Mouse (Mus musculus): ENCODE measurements around the gene Syt13. TPM values are rescaled to one million over a fixed set of nuclear protein-coding genes. Genes with fewer than 3 reads are reported as not detected.

Gene Syt13
- polyA plus RNA-seq, 1 experiment from 2014 or later = 1.2 TPM

GRCm38 (mm10) chr2:92903650-92904049 is 11.2 kb upstream of the Syt13 start:
- H3K9me3 ChIP-seq = no peaks in the 10 kb centered on the region
- peaks cover 17% of the 10 kb centered on the region for H3K27me3 ChIP-seq (ENCODE audit: insufficient read depth, poor library complexity, severe bottlenecking)
- no peak for DNase-seq (ENCODE audit: low spot score)
- no peak overlapping the region for H3K4me3 ChIP-seq
- 77% methylated on average over 13 of the region's 13 CpGs for WGBS
- no peaks in the 10 kb centered on the region for H3K4me1 ChIP-seq
- no peaks in the 10 kb centered on the region for H3K36me3 ChIP-seq
- H3K27ac ChIP-seq = no peak overlapping the region

GRCm38 (mm10) chr2:92904307-92904859 is 10.5 kb upstream of the Syt13 start:
- DNase-seq (ENCODE audit: low spot score) = no peak
- peaks cover 17% of the 10 kb centered on the region for H3K27me3 ChIP-seq (ENCODE audit: insufficient read depth, poor library complexity, severe bottlenecking)
- WGBS = 27% methylated on average over 8 of the region's 8 CpGs
- no peak overlapping the region for H3K4me3 ChIP-seq
- H3K9me3 ChIP-seq = no peaks in the 10 kb centered on the region
- no peaks in the 10 kb centered on the region for H3K4me1 ChIP-seq
- no peaks in the 10 kb centered on the region for H3K36me3 ChIP-seq
- no peak overlapping the region for H3K27ac ChIP-seq

- H3K4me1 ChIP-seq = peaks cover 12% of the 10 kb centered on the region
- DNase-seq (ENCODE audit: low spot score) = no peak
- H3K9me3 ChIP-seq = no peaks in the 10 kb centered on the region
- no peak overlapping the region for H3K27ac ChIP-seq
- H3K4me3 ChIP-seq = no peak overlapping the region
- H3K27me3 ChIP-seq (ENCODE audit: insufficient read depth, poor library complexity, severe bottlenecking) = peaks cover 46% of the 10 kb centered on the region
- no peaks in the 10 kb centered on the region for H3K36me3 ChIP-seq
- 55% methylated on average over 4 of the region's 4 CpGs for WGBS
These were observed 4.5 kb upstream of the Syt13 start for GRCm38 (mm10) chr2:92910371-92910770.

- no peak for DNase-seq (ENCODE audit: low spot score)
- H3K27ac ChIP-seq = no peak overlapping the region
- no peak overlapping the region for H3K4me3 ChIP-seq
- no peaks in the 10 kb centered on the region for H3K9me3 ChIP-seq
- H3K4me1 ChIP-seq = peaks cover 17% of the 10 kb centered on the region
- H3K27me3 ChIP-seq (ENCODE audit: insufficient read depth, poor library complexity, severe bottlenecking) = peaks cover 57% of the 10 kb centered on the region
- H3K36me3 ChIP-seq = no peaks in the 10 kb centered on the region
These were observed 2.6 kb upstream of the Syt13 start for GRCm38 (mm10) chr2:92912312-92912711.

DNA sequence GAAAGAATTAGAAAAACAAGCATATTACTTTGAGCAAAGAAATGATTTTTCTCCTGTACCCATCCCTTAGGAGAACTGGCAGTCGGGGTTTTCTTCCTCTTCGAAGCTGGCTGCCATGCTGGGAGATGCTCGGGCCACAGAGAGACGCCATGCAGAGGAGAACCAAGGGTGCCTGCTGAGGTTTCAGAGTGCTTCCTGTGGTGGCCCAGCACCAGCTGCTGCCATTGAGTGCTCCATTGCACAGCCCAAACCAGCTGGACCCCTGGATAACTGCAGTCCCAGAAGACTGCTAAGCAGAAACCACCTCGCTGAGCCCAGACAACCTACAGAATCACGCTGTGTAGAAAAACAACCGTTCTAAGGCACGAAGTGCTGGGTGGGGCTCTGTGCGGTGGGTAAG is 1.6 kb upstream of the Syt13 start:
- Histone ChIP-seq H3K27me3 (ENCODE audit: insufficient read depth, poor library complexity, severe bottlenecking) (peaks cover 64% of the 10 kb centered on the region), H3K4me1 (peaks cover 17% of the 10 kb centered on the region), H3K27ac (no peak overlapping the region), H3K36me3 (no peaks in the 10 kb centered on the region), H3K4me3 (no peak overlapping the region), H3K9me3 (no peaks in the 10 kb centered on the region)
- DNase-seq (ENCODE audit: low spot score) = no peak
- 8% methylated on average over 9 of the region's 9 CpGs for WGBS

DNA sequence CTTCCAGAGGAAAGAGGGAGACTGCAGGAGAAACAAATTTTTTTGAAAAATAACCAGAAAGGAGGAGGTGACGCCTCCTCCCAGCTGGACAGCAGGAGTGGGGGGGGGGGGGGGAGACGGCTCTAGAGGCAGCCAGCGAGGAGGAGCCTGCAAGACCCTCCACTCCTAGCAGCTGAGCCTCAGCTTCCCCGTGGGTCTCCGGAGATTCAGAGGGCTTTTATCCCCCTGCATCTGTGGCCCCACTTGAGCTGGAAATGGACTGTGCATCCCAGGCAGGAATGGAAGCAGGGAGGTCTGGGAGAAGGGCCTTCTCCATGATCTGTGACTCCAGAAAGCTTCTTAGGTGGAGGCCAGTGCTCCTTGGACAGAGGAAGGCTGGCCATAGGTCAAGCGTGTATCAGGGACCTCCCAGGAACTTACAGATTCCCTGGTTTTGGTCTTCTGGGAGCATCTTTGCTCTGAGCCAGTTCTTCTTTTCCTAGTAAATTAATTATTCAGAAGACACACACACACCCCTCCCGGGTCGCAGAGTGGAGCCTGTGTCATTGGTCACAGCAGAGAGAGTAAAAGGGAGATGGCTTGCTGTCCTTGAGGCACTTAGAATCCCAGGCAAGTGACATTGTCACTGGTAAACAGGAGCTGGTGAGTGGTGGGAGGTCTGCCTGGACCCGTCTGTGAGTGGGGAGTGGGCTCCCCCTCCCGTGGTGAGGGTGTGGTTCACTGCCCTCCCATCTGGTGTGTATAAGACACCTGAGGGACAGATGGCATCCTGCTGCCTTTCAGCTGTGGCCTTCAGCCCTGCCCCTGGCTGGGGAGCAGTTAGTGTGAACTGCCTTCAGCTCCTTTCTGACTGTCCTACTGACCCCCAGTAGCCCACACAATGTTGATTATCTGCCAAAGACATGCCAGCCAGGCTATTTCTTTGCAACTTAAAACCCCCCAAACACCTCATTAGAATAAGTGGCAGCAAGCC is 1.0 kb downstream of the Syt13 start:
- peaks cover 17% of the 10 kb centered on the region for H3K4me1 ChIP-seq
- H3K27ac ChIP-seq = no peak overlapping the region
- no peaks in the 10 kb centered on the region for H3K9me3 ChIP-seq
- no peak for DNase-seq (ENCODE audit: low spot score)
- H3K36me3 ChIP-seq = no peaks in the 10 kb centered on the region
- WGBS = 9% methylated on average over 9 of the region's 10 CpGs
- H3K27me3 ChIP-seq (ENCODE audit: insufficient read depth, poor library complexity, severe bottlenecking) = peaks cover 68% of the 10 kb centered on the region
- H3K4me3 ChIP-seq = peak overlapping the region; percentile 62

DNA sequence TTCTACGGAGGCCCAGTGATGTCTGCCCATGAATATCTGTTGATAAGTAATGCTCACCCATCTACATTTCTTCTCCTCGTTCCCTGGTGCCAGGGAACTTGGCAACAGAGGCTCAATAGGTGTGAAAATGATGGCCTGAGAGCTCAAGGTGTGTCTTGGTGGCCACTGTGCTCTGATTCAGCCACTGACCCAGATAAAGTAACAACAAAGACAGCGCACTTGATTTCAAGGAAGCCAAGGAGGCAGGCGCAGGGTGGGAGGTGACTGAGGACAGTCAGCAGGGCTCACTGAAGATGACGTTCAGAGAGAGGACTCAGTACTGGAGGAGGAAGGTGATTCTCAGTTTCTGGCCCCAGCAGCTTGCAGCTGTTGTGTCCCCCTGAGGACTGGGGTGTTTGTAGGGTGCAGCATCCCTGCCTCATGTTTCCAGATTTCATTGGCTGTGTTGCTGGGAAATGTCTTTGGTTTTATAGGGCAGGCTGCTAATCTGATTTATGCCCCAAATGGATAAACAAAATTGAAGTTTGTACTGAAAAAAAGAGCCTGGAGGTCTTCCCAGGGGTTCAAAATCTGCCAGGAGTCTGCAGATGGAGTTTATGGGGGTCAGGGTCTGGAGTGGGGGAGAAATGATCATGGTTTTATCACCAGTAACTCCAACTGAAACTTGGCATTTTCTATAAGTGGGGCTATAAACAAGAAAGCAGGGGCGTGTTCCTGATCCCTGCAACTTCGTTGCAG is 2.7 kb downstream of the Syt13 start:
- H3K4me3 ChIP-seq = no peak overlapping the region
- H3K36me3 ChIP-seq = no peaks in the 10 kb centered on the region
- H3K27me3 ChIP-seq (ENCODE audit: insufficient read depth, poor library complexity, severe bottlenecking) = peaks cover 58% of the 10 kb centered on the region
- H3K9me3 ChIP-seq = no peaks in the 10 kb centered on the region
- H3K27ac ChIP-seq = no peak overlapping the region
- DNase-seq (ENCODE audit: low spot score) = no peak
- WGBS = 44% methylated on average over 7 of the region's 7 CpGs
- H3K4me1 ChIP-seq = peaks cover 17% of the 10 kb centered on the region

DNA sequence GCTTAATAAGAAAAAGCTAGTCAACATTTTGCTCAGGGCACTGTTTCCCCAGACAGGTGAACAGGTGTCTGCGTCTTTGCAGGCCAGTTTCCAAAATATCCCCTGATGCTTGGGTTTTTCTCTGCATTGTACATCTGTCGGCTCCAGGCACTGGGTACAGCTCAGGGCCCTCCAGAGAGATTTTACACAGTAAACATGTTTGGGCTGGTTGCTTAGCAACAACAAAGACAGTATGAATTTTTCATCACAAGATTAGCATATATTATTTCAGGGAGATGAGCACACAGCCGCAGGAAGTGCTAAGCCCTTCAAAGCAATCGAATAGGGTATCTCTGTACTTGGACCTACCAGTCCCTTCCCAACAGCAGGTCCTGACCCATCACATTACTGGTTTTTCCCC is 5.8 kb downstream of the Syt13 start:
- no peak for DNase-seq (ENCODE audit: low spot score)
- 84% methylated on average over 4 of the region's 4 CpGs for WGBS
- no peaks in the 10 kb centered on the region for H3K9me3 ChIP-seq
- peaks cover under 1% of the 10 kb centered on the region for H3K4me1 ChIP-seq
- no peak overlapping the region for H3K27ac ChIP-seq
- no peak overlapping the region for H3K4me3 ChIP-seq
- H3K27me3 ChIP-seq (ENCODE audit: insufficient read depth, poor library complexity, severe bottlenecking) = peaks cover 36% of the 10 kb centered on the region
- no peaks in the 10 kb centered on the region for H3K36me3 ChIP-seq

GRCm38 (mm10) chr2:92924677-92925259 is 9.9 kb downstream of the Syt13 start:
- WGBS = 69% methylated on average over 6 of the region's 6 CpGs

DNA sequence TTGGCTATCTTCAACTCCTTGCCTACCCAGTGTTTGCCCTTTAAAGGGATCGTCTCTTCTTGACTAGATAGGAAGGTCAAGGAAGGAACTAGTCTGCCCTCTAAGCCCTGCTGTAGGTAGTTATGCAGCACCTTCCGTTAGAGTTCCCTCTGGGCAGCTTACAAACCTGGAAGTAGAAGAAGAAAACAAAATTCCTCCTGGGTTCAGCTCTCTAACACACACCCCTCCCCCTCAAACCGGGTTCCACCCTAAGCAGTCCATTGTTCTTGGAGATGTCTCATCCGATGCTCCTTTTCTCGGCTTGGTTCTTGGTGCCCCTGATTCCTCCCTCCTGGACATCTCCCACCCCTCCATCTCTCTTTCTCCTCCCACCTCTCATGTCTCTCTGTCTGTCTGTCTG is 14.8 kb downstream of the Syt13 start:
- H3K9me3 ChIP-seq = no peaks in the 10 kb centered on the region
- no peak overlapping the region for H3K27ac ChIP-seq
- H3K4me3 ChIP-seq = no peak overlapping the region
- DNase-seq (ENCODE audit: low spot score) = no peak
- no peaks in the 10 kb centered on the region for H3K36me3 ChIP-seq
- H3K4me1 ChIP-seq = peaks cover 5% of the 10 kb centered on the region; the same call in 1 of the 2 replicates
- WGBS = 63% methylated on average over 5 of the region's 5 CpGs
- H3K27me3 ChIP-seq (ENCODE audit: insufficient read depth, poor library complexity, severe bottlenecking) = peaks cover 17% of the 10 kb centered on the region

More at GRCm38 (mm10) chr2:92924677-92925259, 9.9 kb downstream of the Syt13 start:
- H3K27ac ChIP-seq = no peak overlapping the region
- H3K4me1 ChIP-seq = no peaks in the 10 kb centered on the region
- no peaks in the 10 kb centered on the region for H3K36me3 ChIP-seq
- no peaks in the 10 kb centered on the region for H3K9me3 ChIP-seq
- DNase-seq (ENCODE audit: low spot score) = no peak
- peaks cover 14% of the 10 kb centered on the region for H3K27me3 ChIP-seq (ENCODE audit: insufficient read depth, poor library complexity, severe bottlenecking)
- H3K4me3 ChIP-seq = no peak overlapping the region

- Histone ChIP-seq H3K4me1 (peaks cover 7% of the 10 kb centered on the region; the same call in 1 of the 2 replicates), H3K36me3 (no peaks in the 10 kb centered on the region), H3K9me3 (no peaks in the 10 kb centered on the region), H3K27me3 (ENCODE audit: insufficient read depth, poor library complexity, severe bottlenecking) (peaks cover 9% of the 10 kb centered on the region; the same call in 1 of the 2 replicates), H3K4me3 (no peak overlapping the region), H3K27ac (no peak overlapping the region)
- DNase-seq (ENCODE audit: low spot score) = no peak
- WGBS = 71% methylated on average over 7 of the region's 7 CpGs
These were observed 16.2 kb downstream of the Syt13 start for GRCm38 (mm10) chr2:92931061-92931460.

DNA sequence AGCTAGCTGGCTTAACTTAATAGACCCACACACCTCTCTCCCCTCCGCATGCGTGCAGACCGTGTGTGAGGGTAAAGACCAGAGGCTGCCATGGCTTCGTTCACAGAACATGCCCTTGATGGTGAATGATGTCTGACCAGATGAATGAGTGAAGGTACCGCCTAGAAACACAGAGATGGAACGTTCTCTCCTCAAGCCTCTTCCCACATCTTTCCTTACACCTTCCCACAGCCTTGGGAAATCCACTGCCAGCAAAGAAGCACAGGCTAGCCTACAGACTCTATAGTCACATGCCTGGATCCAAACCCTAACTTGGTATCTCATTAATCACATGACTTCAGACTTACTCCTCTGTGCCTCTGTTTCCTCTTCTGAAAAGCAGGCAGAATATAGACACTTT is 18.5 kb downstream of the Syt13 start:
- Histone ChIP-seq H3K4me1 (peaks cover 14% of the 10 kb centered on the region; the same call in 1 of the 2 replicates), H3K27me3 (ENCODE audit: insufficient read depth, poor library complexity, severe bottlenecking) (peaks cover 4% of the 10 kb centered on the region; the same call in 1 of the 2 replicates), H3K4me3 (no peak overlapping the region), H3K36me3 (no peaks in the 10 kb centered on the region), H3K27ac (no peak overlapping the region), H3K9me3 (no peaks in the 10 kb centered on the region)
- no peak for DNase-seq (ENCODE audit: low spot score)
- WGBS = 84% methylated on average over 6 of the region's 6 CpGs

Data from heart, embryonic 10.5 days (tissue).